Mouse (Mus musculus) G1E-ER4 (cell line): ENCODE measurements around the gene Fars2. TPM values are rescaled to one million over a fixed set of nuclear protein-coding genes. Genes with fewer than 3 reads are reported as not detected.

Experiments
- GATA1 ChIP-seq: IDR thresholded peaks from one replicate; pipeline ENCODE4 v1.8.0; 2012; ENCODE audit warnings: low read length, inconsistent platforms
- polyA plus RNA-seq: library from polyadenylated mRNA; stranded (reverse); fragments of >175 nt; gene quantifications from 2 replicates; pipeline ENCODE4 v1.2.3, GENCODE M21; 2012

Fars2 gene
- polyA plus RNA-seq, 1 experiment, result 60.7 TPM

GRCm38 (mm10) chr13:36623556-36623955 lies 506.3 kb downstream of the Fars2 start:
- TF ChIP-seq GATA1, result no peak

GRCm38 (mm10) chr13:36629154-36629553 lies 511.9 kb downstream of the Fars2 start:
- TF ChIP-seq GATA1, result no peak

- TF ChIP-seq GATA1, result no peak
These were observed 531.0 kb downstream of the Fars2 start for GRCm38 (mm10) chr13:36648257-36648656.

DNA sequence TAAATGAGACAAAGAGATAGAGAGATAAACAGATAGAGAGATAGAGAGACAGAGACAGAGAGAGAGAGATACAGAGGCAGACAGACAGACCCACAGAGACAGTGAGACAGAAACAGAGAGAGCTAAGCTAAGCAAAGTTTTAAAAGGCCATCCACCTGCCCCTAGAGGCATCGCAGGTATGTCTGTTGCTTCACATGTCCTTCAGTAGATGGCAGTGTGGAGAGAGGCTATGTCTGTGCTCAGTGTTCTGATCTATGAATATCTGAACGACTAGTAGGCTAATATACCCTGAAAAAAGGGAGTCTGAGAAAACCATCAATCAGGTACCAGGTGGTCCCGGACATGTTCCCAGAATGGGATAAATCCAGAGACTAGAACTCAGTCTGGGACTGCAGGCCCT lies 537.0 kb downstream of the Fars2 start:
- no peak for TF ChIP-seq GATA1

DNA sequence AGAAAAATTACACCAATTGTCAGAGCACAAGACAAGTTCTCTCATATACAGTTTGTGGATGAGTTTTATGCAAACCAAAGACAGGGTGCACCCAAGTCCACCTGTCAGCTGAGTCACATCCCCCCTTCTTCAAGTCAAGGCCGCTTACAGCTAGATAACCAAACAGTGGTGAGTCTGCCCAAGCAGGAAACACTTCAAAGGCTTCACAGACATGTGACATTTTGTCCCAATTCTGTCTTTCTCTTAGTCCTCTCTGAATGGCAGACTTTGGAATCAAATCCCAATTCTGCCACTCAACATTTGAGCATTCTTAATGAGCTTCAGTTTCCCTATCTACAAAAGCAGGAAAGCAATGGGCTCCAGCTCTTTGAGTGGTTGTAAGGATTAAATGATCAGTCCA lies 562.1 kb downstream of the Fars2 start:
- no peak for TF ChIP-seq GATA1

DNA sequence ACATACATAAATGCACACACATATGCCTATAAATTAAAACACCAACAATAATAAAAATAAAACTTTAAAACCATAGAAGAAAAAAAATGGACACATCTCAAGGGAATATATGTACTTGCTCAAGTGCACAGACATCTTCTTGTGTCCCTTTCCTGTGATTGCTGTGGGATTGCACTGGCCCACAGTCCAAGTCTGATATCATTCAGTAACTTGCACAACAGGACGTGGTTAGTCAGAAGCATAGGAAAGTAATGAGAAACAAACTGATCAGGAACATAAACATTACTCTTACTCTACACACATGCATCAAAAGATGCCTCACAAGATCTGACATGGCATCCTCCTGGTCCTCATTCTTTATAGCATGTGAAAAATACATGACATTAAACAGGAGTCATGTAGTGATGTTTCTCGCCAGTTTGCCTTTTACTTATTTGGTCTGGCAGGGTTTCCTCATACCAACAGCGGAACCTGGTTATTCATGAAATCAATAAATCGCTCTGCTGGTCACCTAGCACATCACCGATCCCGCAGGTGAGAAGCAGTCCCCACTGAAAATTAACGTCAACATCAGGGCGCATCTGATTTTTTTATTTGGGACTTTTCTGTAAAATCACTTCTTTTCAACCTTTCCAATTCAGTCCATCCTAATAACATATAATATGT lies 563.6 kb downstream of the Fars2 start:
- no peak for TF ChIP-seq GATA1

DNA sequence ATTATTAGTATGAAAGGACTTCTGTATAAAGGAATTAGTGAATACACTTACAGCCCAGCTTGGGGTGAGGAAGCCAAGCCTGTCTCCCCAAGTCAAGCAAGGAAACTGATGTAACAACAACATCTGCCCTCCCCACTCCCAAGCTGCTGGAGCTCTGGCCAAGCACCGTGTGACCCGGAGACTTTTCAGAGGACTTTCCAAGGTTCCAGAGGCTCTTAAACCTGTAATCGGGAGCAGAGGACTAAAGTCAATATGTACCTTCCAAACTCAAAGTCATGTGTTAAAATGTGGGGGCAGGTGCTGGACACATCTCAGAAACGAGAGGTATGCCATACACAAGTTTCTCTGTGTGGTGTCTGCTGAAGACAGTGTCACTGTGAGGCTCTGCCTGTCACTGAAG lies 566.4 kb downstream of the Fars2 start:
- no peak for TF ChIP-seq GATA1

- TF ChIP-seq GATA1, result no peak
These were observed 578.4 kb downstream of the Fars2 start for GRCm38 (mm10) chr13:36695516-36696201.

- TF ChIP-seq GATA1, result no peak
These were observed 579.1 kb downstream of the Fars2 start for GRCm38 (mm10) chr13:36696351-36696771.

DNA sequence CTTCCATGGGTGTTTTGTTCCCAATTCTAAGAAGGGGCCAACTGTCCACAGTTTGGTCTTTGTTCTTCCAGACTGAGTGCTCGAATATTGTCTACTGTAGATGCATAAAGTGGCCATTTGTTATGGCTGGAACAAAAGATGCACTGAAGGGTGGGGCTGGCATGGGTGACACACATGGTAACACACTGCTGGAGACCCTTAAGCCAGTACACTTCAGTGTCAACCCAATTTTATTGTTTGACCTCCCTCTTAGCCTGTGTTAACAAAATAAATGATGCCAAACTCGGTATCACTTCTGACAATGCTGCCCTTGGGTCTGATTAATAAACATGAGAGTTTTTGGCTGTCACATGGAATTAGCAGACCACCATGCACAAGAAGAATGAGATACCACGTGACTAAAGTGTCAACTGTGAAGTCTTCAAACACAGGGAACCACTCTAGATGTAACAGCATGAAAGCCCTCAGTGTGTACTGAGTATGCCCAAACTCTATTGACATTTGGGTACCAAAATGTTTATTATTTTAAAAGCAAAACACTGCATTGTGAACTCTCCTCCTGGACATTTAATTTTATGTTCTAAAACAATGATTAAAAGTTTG lies 590.0 kb downstream of the Fars2 start:
- no peak for TF ChIP-seq GATA1

GRCm38 (mm10) chr13:36714101-36714500 lies 596.9 kb downstream of the Fars2 start:
- TF ChIP-seq GATA1, result no peak

- no peak for TF ChIP-seq GATA1
These were observed 599.5 kb downstream of the Fars2 start for GRCm38 (mm10) chr13:36716708-36717107.

DNA sequence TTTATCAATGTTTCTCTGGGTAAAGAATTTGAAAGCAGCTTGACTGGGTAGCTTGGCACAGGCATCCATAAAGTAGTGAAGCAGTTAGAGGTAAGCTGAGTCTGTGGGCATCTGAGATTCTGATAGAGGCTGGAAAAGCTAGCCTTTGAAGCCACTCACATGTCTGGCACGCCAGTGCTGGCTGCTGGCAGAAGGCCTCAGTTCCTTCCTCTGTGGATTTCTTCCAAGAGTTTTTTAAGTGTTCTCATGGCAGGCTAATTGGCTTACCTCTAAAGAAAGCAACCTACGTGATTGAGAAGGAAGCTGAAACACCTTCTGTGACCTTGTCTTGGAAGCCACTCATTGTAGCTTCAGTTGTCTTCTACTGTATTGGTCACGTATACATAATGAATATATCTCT lies 600.2 kb downstream of the Fars2 start:
- TF ChIP-seq GATA1, result no peak

DNA sequence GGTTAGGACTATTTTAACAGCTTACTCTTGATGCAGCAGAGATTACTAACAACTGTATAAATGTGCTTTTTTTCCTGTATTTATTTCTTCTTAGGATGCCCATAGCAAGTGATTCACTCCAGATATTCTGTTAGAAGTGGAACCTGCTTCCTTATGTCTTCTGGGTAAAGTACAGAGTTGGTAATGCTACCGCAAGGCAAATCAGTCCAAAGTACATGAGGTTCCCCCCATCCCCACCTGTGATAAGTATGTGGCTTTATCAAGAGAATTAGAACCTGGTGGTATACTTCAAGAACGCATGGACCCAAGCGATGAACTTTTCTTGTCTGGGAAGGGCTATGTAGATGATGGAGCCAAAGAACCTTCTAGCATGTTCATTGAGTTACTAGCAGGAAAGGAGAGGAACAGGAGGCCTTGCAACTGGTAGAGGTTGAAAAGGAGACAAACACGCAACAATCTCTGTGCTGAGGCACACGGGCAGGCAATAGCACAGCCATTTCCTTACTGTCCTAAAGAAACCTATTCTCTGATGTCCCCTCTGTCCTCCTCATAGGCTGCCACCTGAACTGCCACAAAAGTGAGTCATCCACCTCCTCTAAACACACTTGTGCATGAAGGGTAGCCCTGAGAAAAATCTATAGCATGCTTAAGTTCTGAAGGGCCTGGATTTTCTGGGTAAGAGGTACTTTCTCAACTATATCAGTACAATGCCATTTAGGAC lies 603.2 kb downstream of the Fars2 start:
- no peak for TF ChIP-seq GATA1

DNA sequence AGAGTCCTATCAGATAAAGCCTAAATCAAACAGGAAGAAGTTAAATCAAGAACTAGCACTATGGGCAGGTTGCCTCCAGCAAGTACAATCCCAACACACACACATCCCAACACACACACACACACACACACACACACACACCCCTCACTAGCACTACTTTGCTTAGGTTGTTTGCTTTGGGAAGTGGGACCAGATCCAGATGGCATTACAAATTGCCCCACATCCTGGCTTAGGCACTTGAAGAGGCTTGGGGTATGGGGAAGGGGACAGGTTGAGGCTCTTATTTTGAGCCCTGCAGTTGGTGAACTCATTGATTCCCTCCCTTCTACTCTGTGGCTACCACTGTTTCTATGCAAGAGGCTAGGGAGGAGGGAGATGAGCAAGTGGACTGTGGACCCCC lies 605.1 kb downstream of the Fars2 start:
- TF ChIP-seq GATA1, result no peak

DNA sequence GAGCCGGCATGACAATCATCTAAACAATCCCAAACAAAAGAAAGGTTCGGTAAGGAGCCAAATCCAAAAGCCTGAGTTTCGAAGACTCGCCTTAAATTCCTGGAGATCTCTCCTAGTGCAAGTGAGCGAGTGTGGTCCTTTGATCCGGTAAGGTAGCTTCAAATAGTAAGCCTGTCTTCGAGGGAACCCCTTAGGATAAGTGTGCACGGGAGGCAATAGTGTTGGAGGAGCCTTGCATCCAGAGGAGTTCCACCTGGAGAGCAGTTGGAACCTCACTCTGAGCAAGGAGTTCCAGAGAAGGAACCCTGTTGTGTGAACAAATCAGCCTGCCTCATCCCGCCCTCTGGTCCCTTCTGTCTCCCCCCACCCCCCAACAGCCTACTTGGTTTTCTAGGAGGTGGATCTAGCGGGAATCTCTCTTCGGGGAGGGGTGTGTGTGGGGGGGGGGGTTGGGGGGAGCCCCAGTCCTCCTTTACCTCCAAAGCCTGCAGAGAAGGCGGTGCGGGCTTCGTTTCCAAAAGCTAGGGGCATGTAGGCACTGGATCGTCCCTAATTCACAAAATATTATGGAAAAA lies 606.6 kb downstream of the Fars2 start:
- no peak for TF ChIP-seq GATA1
